Mouse (Mus musculus) limb, embryonic 10.5 days (tissue): ENCODE results near the gene Tlr6. TPM values are rescaled to one million over a fixed set of nuclear protein-coding genes. Genes with fewer than 3 reads are reported as not detected.
A peak's percentile ranks its signal among the peaks of the same experiment; 100 is the strongest.

Experiments used
- DNase-seq: peaks from one replicate; pipeline ENCODE4 v3.0.0-alpha.2; 2017; ENCODE audit warnings: low spot score
- H3K27ac ChIP-seq: fragments of 300-500 bp; sonication (generic); 2 replicates; pipeline ENCODE4 v1.5.1; 2016; ENCODE audit warnings: mild to moderate bottlenecking
- H3K27me3 ChIP-seq: fragments of 300-500 bp; sonication (generic); 2 replicates; pipeline ENCODE4 v1.6.1; 2016; ENCODE audit warnings: low read depth, mild to moderate bottlenecking; ENCODE audit not compliant: poor library complexity, severe bottlenecking
- H3K36me3 ChIP-seq: fragments of 300-500 bp; sonication (generic); 2 replicates; pipeline ENCODE4 v1.6.1; 2016; ENCODE audit warnings: mild to moderate bottlenecking, moderate library complexity
- H3K4me1 ChIP-seq: fragments of 300-500 bp; sonication (generic); 2 replicates; pipeline ENCODE4 v1.6.1; 2016
- H3K4me3 ChIP-seq: fragments of 300-500 bp; sonication (generic); 2 replicates; pipeline ENCODE4 v1.5.1; 2016; ENCODE audit warnings: mild to moderate bottlenecking, moderate library complexity
- H3K9me3 ChIP-seq: fragments of 300-500 bp; sonication (generic); replicated peaks from 2 replicates; pipeline ENCODE4 v1.6.1; 2016; ENCODE audit warnings: mild to moderate bottlenecking
- WGBS: fragments of 180-500 bp; shearing (Covaris S2); methylation state at CpG from one replicate; pipeline ENCODE4 v1.1.7; 2016; 5-methylcytosine and 5-hydroxymethylcytosine counted together
- microRNA counts: library from miRNA; unstranded; fragments of <30 nt; microRNA quantifications from one replicate; lab custom pipeline; 2017
- microRNA-seq: library from miRNA; unstranded; fragments of <30 nt; microRNA quantifications from one replicate; pipeline ENCODE4, GENCODE M21; 2017
- polyA plus RNA-seq: library from polyadenylated mRNA; unstranded; fragments of >200 nt; fragmentation: Nextera tagmentation; extraction: Ambion mirVana; gene quantifications from 2 replicates; pipeline ENCODE4 v1.2.1, GENCODE M21; 2016

The Tlr6 gene
- polyA plus RNA-seq, 1 experiment from 2014 or later, result 0.18 TPM

DNA sequence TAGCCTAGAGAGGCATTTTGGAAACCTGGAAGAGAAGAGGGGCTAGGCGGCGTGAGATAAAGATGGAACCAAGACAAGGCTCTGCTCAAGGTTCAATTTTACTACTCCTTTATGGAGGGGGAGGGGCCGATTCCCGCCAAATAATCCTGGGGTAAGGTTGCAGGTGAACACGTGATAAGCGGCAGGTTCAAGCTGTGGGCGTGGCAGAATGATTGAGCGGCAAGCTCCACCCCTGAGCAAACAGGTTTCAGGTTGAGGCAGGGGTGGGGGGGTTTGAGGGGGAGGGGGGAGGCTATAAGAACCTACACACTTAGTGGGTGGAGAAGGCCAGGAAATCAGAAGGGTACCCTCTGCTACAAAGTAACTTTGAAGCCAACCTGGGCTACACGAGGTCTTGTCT, 42.7 kb downstream of the Tlr6 start:
- peaks cover 2% of the 10 kb centered on the region; the same call in 1 of the 2 replicates for H3K9me3 ChIP-seq
- 95% methylated on average over 9 of the region's 9 CpGs for WGBS
- no peaks in the 10 kb centered on the region for H3K27me3 ChIP-seq
- no peaks in the 10 kb centered on the region for H3K36me3 ChIP-seq
- H3K4me3 ChIP-seq, result no peak overlapping the region
- DNase-seq, result peak; percentile 12
- H3K27ac ChIP-seq, result no peak overlapping the region
- no peaks in the 10 kb centered on the region for H3K4me1 ChIP-seq

DNA sequence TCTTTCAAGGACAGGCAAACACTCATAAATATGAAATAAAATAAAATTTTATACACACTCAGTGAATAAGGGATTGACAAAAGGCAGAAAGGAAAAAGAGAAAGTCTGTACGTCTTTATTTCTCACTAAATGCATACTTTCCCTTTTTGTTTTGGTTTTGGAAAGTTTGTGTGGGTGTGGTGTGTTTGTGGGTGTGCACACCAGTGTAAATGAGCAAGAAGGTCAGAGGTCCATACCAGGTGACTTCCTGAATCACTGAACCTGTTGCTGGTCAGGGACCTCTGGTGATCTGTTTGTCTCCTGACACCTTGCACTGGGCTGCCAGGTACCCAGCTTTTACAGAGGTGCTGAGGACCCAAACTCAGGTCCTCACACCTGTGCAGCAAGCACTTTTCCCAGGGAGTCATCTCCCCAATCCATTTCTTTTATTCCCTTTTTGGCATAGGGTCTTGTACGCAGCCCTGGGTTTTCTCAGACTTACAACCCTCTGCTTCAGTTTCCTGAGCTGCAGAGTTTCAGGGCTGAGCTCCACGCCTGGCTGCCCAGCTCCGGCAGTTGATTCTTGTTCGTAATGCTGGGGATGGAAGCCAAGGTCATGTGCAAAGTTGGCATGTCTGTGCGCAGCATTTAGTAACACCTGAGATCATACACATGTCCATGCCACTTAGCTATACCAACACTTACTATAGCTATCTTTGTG, 51.2 kb downstream of the Tlr6 start:
- Histone ChIP-seq H3K4me3 (no peak overlapping the region), H3K27ac (no peak overlapping the region), H3K9me3 (no peaks in the 10 kb centered on the region), H3K36me3 (no peaks in the 10 kb centered on the region), H3K27me3 (no peaks in the 10 kb centered on the region), H3K4me1 (no peaks in the 10 kb centered on the region)
- peak; percentile 14 for DNase-seq
- WGBS, result 92% methylated on average over 6 of the region's 6 CpGs

DNA sequence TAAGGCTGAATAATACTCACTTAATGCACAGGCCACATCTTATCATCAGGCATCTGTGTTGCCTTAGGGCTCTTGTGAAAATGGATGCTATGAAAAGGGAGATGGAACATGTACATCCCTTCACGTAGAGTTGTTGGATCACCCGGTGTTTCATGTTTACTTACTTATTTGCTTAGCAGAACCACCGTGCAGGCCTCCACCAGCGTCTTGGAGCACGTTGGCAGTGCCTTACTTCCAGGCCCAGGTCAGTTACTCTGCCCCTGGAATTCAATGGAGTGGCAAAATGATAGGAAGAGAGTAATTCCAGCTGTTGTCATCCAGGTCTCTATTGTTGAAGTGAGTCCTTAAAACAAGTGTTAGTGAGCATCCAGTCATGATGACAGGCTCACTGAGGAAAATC, 52.0 kb downstream of the Tlr6 start:
- Histone ChIP-seq H3K27ac (no peak overlapping the region), H3K4me1 (no peaks in the 10 kb centered on the region), H3K27me3 (no peaks in the 10 kb centered on the region), H3K36me3 (no peaks in the 10 kb centered on the region), H3K9me3 (no peaks in the 10 kb centered on the region), H3K4me3 (no peak overlapping the region)
- DNase-seq, result peak; percentile 12
- 95% methylated on average over 5 of the region's 5 CpGs for WGBS

DNA sequence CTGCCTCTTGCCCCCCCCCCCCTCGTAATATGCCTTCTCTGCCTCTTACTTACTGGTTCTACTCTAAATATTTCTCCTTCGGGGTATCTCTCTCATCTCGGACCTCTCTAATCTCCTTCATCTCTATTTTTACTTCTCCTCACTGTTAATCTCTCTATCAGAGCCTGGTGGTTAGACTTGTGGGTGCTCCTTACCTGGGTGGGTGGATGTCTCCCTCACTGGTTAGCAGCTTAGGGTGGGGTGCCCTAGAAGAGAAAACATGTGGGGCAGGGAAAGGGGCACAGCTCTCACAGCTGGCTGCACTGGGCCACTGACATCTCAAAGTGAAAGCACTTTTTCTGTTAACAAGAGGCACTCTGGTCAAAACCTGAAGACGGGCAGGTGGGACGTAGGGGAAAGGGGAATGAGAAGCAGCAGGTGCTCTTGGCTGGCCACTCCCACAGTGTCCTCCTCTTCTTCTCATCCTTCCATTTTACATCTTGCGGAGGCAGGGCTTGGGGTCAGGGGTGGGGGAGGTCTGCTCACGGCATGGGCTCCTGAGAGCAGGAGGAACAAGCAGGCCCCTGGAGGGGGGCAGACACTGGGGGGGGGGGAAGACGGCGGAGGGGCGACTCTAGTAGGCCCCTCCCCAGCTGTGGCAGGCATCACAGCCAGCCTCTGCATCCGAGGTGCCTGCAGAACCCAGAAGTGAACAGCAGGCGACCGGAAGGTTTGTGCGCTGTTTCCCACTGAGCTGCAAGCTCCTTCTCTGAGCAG, 54.2 kb downstream of the Tlr6 start:
- H3K27ac ChIP-seq, result no peak overlapping the region
- H3K36me3 ChIP-seq, result no peaks in the 10 kb centered on the region
- WGBS, result 69% methylated on average over 14 of the region's 14 CpGs
- H3K4me1 ChIP-seq, result no peaks in the 10 kb centered on the region
- no peaks in the 10 kb centered on the region for H3K9me3 ChIP-seq
- peak; percentile 28 for DNase-seq
- H3K4me3 ChIP-seq, result no peak overlapping the region
- no peaks in the 10 kb centered on the region for H3K27me3 ChIP-seq

MicroRNAs encoded within 50 kb of the gene (microRNA counts, 519-probe panel; counts per million panel counts)
- 684 counts per million, percentile 72 among the panel's probes with 10 or more counts for microRNA mmu-miR-574-3p (lab: Ali Mortazavi, UCI)
- 684 counts per million, percentile 72 among the panel's probes with 10 or more counts for microRNA mmu-miR-574-5p (lab: Ali Mortazavi, UCI)

Small RNA genes lying within 50 kb of the gene (microRNA-seq; reads per million reads assigned to microRNA genes)
- 37.2 reads per million, percentile 37 among the genes with 10 or more reads in this experiment for gene Mir574

Other genes with a start within 250 kb of the Tlr6 start
- 40.8 and 42.7 TPM in 2 replicates for gene Klf3, start 156.7 kb downstream of the Tlr6 start, polyA plus RNA-seq
- gene Tlr1, start 26.5 kb downstream of the Tlr6 start, polyA plus RNA-seq, result 0.19 and 0.28 TPM in 2 replicates
- gene Fam114a1, start 10.0 kb upstream of the Tlr6 start, polyA plus RNA-seq, result 12.5 and 18.3 TPM in 2 replicates
- gene Tmem156, start 132.0 kb upstream of the Tlr6 start, polyA plus RNA-seq, result 0.23 TPM in 1 of 2 replicates, not detected in the other
- gene Klhl5, start 147.4 kb upstream of the Tlr6 start, polyA plus RNA-seq, result 12.7 and 13.0 TPM in 2 replicates
- gene Wdr19, start 239.6 kb upstream of the Tlr6 start, polyA plus RNA-seq, result 7.3 and 11.0 TPM in 2 replicates